Mouse (Mus musculus) left cerebral cortex, adult 2 months (tissue): ENCODE results near the gene Gpr156. TPM values are rescaled to one million over a fixed set of nuclear protein-coding genes. Genes with fewer than 3 reads are reported as not detected.

Source experiments
- DNase-seq, 2 experiments: peaks; one replicate each; pipeline ENCODE4 v3.0.0; 2021 to 2022; ENCODE audit warnings: low spot score in 2 of 2, mixed read lengths in 1 of 2; ENCODE audit errors: extremely low spot score in 1 of 2
- H3K27ac ChIP-seq: fragments of 200-600 bp; 2 replicates; pipeline ENCODE4 v1.8.1; 2022
- H3K4me3 ChIP-seq: fragments of 200-600 bp; 2 replicates; pipeline ENCODE4 v1.8.1; 2022
- CTCF ChIP-seq: fragments of 200-600 bp; IDR thresholded peaks from 2 replicates; pipeline ENCODE4 v1.8.1; 2022; ENCODE audit warnings: antibody characterized with exemption, mild to moderate bottlenecking, moderate library complexity
- intact Hi-C: fragments of 180-260 bp; cut with DNase I; formaldehyde crosslinking; loops from one replicate; pipeline ENCODE4 v1.15.1; 2025
- total RNA-seq, 2 experiments: library from RNA; stranded (reverse); gene quantifications; 2 replicates each; pipeline ENCODE4 v1.2.3; 2021

The Gpr156 gene
- total RNA-seq, 2 experiments from 2014 or later, result 0.48 to 0.63 TPM

DNA sequence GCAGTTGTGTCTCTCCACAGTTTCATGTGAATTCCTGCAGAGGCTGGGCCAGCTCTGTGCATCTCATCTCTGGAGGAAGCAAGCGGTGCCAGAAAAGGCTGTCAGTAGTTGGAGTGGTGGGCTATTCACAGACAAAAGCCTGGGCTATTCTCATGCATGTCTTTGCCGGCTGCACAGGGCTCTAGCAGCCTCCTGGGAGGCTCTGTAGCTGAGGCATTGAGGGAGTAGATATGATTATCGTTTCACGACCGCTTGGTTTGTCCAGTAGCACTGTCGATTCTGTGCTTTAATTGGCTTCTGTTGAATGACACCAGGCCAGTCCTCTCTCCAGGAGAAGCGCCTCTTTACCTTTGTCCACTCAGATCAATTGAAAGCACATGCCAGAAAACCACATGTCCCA, 9.8 kb downstream of the Gpr156 start:
- H3K4me3 ChIP-seq, result no peak overlapping the region
- intact Hi-C loops, result no loop called here
- no peak overlapping the region for H3K27ac ChIP-seq
- no peak for TF ChIP-seq CTCF
- DNase-seq, result no peak

DNA sequence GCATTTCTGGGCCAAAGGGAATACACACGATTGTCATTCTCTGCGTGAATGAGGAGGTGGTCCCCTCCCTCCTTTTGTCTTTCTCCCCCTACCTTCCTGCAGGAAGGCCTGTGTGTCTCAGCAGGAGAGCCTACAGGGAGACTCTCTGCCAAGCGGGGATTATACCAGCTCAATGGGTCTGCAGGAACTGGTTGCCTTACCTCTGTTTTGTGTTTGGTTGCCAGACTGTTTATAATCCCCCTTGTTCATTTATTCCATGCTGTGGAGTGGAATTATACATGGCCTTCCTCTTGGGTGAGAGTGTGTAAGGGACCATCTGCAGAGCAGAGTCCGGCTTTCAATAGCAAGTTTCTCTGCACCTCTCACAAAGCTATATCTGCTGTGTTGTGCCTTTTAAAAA, 10.8 kb downstream of the Gpr156 start:
- Histone ChIP-seq H3K4me3 (no peak overlapping the region), H3K27ac (no peak overlapping the region)
- intact Hi-C loops, result no loop called here
- DNase-seq, result no peak
- TF ChIP-seq CTCF, result no peak

DNA sequence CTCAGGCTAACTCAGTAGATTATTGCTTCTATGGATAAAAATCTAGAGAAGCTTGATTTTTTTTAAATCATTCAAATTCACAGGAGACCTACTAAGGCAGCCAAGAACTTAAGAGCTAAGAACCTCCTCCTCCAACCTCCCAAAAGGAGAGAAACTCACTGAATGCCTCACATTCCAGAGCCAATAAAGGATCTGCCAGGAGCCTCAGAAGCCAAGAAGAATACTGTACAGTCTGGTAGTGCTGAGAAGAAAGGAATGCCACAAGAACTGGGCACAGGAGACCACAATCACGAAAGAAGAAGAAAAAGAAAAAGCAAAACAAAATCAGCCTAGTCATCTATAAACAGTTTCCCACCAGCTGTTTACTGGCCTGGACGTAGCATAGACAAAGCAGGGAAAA, 12.7 kb downstream of the Gpr156 start:
- DNase-seq, result no peak
- TF ChIP-seq CTCF, result no peak
- Histone ChIP-seq H3K27ac (no peak overlapping the region), H3K4me3 (no peak overlapping the region)
- intact Hi-C loops, result no loop called here

GRCm38 (mm10) chr16:37929626-37930025, 13.3 kb downstream of the Gpr156 start:
- no peak for DNase-seq
- Histone ChIP-seq H3K4me3 (no peak overlapping the region), H3K27ac (no peak overlapping the region)
- TF ChIP-seq CTCF, result no peak; the same call in none of the 2 replicates
- intact Hi-C loops, result no loop called here

- peak; percentile 27 for TF ChIP-seq CTCF
- Histone ChIP-seq H3K27ac (no peak overlapping the region), H3K4me3 (no peak overlapping the region)
- no peak for DNase-seq
- intact Hi-C loops, result no loop called here
These were observed 18.6 kb downstream of the Gpr156 start for GRCm38 (mm10) chr16:37934932-37935331.

- H3K4me3 ChIP-seq, result no peak overlapping the region
- TF ChIP-seq CTCF, result no peak
- H3K27ac ChIP-seq, result no peak overlapping the region
- no peak for DNase-seq
- intact Hi-C loops, result no loop called here
These were observed 21.0 kb downstream of the Gpr156 start for GRCm38 (mm10) chr16:37937276-37937675.

- Histone ChIP-seq H3K4me3 (peak overlapping the region; percentile 21), H3K27ac (peak overlapping the region; percentile 59)
- intact Hi-C loops, result loop anchor here (2.0 kb wide), 1 partner anchor 68 kb away; no protein-coding TSS in a partner anchor
- TF ChIP-seq CTCF, result no peak
- DNase-seq, result peak; percentile 77 to 79
These were observed 22.1 kb downstream of the Gpr156 start for GRCm38 (mm10) chr16:37938125-37939081.

DNA sequence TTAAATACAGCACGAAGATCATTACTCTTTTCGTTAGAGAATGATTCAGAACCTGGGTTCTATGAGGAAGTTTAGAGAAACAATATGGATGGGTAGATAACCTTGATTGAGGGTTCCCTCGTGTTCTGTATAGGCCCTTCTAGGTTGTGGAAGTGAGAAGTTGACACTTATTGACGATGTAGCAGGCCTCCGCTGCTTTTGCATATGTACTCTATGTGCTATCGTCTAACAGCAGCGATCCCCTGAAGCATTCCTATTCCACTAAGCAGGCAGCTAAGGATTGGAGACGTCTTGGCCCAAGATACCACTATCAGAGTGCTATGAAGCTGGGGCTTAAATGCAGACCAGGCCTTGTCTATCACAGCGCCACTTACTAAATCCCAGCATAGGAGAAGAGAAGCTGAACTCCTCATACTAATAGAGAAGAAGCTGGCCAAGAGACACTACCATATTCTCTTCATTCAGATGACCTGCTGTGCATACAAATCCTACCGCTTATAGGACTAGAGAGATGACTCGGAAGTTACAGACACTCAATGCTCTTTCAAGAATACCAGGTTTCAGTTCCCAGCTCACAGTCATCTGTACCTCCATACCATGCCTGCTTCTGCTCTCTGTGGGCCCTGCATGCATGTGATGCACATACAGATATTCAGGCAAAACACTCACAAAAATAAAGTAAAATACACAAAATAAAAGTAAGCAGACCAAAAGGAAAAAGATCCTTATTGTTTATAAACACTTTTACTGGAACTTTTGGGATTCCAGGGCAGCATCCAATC, 23.0 kb downstream of the Gpr156 start:
- peak overlapping the region; percentile 51 for H3K27ac ChIP-seq

DNA sequence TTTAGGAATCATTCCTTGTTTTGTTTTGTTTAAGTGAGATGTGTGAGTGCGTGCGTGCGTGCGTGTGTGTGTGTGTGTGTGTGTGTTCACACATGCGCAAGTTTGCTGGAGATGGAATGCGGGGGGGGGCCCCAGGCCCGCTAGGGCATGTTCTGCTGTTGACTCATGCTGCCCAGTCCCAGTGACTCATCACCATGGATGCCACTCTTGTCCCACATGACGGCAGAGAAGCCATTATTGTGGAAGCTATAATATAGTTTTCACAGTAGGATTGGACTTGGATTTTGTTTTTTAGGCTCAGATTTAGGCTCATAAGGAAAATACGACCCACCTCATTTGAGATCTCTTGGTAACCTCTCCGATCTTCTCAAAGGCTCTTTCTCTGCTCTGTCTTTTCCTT, 24.0 kb downstream of the Gpr156 start:
- intact Hi-C loops, result no loop called here
- Histone ChIP-seq H3K4me3 (no peak overlapping the region), H3K27ac (no peak overlapping the region)
- no peak for TF ChIP-seq CTCF
- no peak for DNase-seq

More for the DNA sequence above, 23.0 kb downstream of the Gpr156 start:
- peak overlapping the region; percentile 21 for H3K4me3 ChIP-seq
- no peak for TF ChIP-seq CTCF
- intact Hi-C loops, result loop anchor here (2.0 kb wide), 1 partner anchor 68 kb away; no protein-coding TSS in a partner anchor
- DNase-seq, result no peak

DNA sequence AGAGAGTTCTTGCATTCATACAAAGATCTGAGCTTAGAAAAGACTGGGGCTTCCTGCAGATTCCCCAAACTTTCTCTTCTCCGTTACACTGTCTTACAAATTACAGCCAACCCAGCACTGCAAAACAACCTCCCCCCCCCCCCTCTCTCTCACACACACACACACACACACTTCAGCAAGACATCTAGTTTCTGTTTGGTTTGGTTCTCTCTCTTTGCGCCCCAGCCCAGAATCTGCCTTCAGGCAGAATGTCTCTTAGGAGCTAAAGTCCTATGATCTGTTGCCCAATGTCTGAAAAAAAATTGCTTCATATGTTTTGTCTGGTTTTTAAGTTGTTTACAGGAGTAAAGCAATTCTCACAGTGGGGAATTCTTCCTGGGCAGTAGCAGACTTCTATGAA, 27.4 kb downstream of the Gpr156 start:
- intact Hi-C loops, result no loop called here
- TF ChIP-seq CTCF, result no peak
- DNase-seq, result no peak
- Histone ChIP-seq H3K4me3 (no peak overlapping the region), H3K27ac (no peak overlapping the region)

DNA sequence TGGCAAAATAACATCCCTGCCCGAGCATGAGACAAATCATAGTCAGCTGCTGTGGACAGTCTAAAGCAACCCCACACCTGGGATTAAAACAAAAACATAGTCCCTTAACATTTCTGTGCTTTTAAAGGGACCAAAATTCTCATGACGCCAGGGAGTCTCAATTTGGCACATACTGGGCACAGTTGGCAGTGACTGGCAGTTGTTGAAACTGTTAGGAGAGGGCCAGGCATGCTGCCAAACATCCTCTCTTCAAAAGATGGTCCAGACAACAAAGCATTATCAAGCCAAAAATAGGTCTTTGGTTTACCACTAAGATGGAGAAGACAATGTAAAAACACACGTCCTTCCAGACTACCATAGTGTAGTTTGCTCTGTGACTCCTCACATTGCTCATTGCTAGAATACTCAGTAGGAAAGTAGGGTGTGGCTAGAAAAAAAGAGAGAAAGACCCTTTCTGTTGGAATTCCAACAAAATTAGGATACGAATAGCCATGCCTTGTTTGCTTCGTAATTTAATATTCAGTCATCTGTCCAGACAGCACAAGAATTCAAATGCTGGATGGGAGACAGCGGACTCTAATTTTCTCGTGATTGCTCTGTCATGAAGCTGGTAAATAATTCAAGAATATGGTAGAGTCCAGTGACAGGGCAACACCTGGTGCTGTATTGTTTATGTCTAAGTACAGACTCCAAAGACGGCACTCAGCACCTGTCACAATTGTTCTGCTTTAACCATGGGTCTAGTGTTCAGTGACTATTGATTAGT, 28.9 kb downstream of the Gpr156 start:
- intact Hi-C loops, result no loop called here
- TF ChIP-seq CTCF, result no peak
- H3K27ac ChIP-seq, result no peak overlapping the region
- no peak overlapping the region for H3K4me3 ChIP-seq
- DNase-seq, result peak; percentile 24 to 27
